Mouse (Mus musculus) spleen, adult 2 months (tissue): ENCODE data around the gene Gm26938.

ENCODE experiments used
- CTCF ChIP-seq: fragments of 200-500 bp; IDR thresholded peaks from 2 replicates; pipeline ENCODE4 v1.5.1; 2011; ENCODE audit warnings: mild to moderate bottlenecking, inconsistent platforms; ENCODE audit not compliant: insufficient read depth, insufficient read length, insufficient replicate concordance; ENCODE audit errors: extremely low read depth
- POLR2A ChIP-seq: fragments of 200-500 bp; IDR thresholded peaks from 2 replicates; pipeline ENCODE4 v1.6.1; 2011; ENCODE audit warnings: low read depth, low read length, inconsistent platforms

DNA sequence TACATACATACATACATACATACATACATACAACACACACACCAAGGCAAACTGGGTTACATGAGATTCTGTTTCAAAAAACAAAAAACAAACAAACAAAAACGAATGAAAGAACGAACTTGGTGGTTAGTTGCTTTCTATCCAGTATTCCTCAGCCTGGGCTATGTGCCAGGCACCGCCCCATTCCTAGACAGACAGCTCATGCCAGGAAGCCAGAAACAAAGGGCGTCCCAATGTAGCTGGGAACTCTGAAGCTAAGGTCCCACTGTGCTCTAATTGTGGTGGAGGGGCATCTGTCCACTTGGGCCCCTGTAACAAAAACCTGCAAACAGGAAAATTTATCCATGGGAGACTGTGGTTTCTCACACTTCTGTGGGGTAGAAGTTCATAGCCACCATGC lies 36.6 kb upstream of the Gm26938 start:
- TF ChIP-seq CTCF (no peak), POLR2A (no peak)
